Mouse (Mus musculus) myocyte (in vitro differentiated cells): ENCODE measurements around the gene C8b.

Experiments
- MAX ChIP-seq: IDR thresholded peaks from one replicate; pipeline ENCODE4 v1.6.1; 2011; ENCODE audit warnings: low read depth, mild to moderate bottlenecking, control low read depth
- MYOD1 ChIP-seq, 3 experiments: IDR thresholded peaks; one replicate each; pipeline ENCODE4 v1.6.1; 2011; ENCODE audit warnings: control low read depth in 2 of 3, low read depth in 2 of 3, mild to moderate bottlenecking in 2 of 3, moderate library complexity in 1 of 3; ENCODE audit not compliant: insufficient read length in 2 of 3, control insufficient read depth in 1 of 3
- MYOG ChIP-seq, 3 experiments: IDR thresholded peaks; one replicate each; pipeline ENCODE4 v1.6.1; 2011; ENCODE audit warnings: control low read depth in 2 of 3, low read depth in 2 of 3, mild to moderate bottlenecking in 2 of 3; ENCODE audit not compliant: insufficient read length in 2 of 3, control insufficient read depth in 1 of 3, insufficient read depth in 1 of 3
- POLR2A ChIP-seq: IDR thresholded peaks from one replicate; pipeline ENCODE4 v1.6.1; 2011; ENCODE audit warnings: low read depth, mild to moderate bottlenecking, control low read depth, moderate library complexity; ENCODE audit not compliant: insufficient read length
- REST ChIP-seq: IDR thresholded peaks from one replicate; pipeline ENCODE4 v1.6.1; 2011; ENCODE audit warnings: mild to moderate bottlenecking, control low read depth, moderate library complexity; ENCODE audit not compliant: insufficient read depth, insufficient read length
- SRF ChIP-seq: IDR thresholded peaks from one replicate; pipeline ENCODE4 v1.6.1; 2011; ENCODE audit warnings: low read depth; ENCODE audit not compliant: control insufficient read depth, insufficient read length
- USF1 ChIP-seq: IDR thresholded peaks from one replicate; pipeline ENCODE4 v1.6.1; 2011; ENCODE audit warnings: low read depth, mild to moderate bottlenecking, control low read depth, moderate library complexity

DNA sequence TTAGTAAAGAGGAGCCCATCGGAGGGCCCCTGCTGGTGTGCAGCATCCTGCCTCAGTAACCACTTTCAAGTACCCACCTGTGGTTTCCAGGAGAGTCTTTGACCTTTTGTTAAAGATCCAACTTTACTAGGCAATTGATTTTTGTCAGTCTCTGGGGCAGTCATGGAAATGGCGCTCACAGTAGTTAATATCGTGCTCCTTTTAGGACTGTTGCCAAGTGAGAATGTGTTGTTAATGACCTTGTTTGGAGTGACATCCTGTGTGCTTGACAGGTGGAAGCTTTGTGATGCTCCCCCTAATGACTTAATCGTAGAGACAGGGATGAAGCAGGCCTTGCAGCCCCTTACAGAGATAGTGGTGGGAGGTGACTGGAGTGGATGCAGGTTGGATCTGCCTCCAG lies 4.2 kb downstream of the C8b start:
- no peak for TF ChIP-seq SRF
- no peak for TF ChIP-seq POLR2A
- no peak for TF ChIP-seq REST
- no peak for TF ChIP-seq MAX
- no peak for TF ChIP-seq MYOG (IDR thresholded peaks at IDR 0.05; ENCODE audit: control insufficient read depth in 1 of 3, insufficient read depth in 1 of 3, insufficient read length in 2 of 3, low read depth in 2 of 3)
- TF ChIP-seq USF1, result no peak
- no peak for TF ChIP-seq MYOD1 (IDR thresholded peaks at IDR 0.05; ENCODE audit: control insufficient read depth in 1 of 3, insufficient read length in 2 of 3, low read depth in 2 of 3)
